Mouse (Mus musculus) embryonic facial prominence, embryonic 12.5 days (tissue): ENCODE results near the gene Esrrg. TPM values are rescaled to one million over a fixed set of nuclear protein-coding genes. Genes with fewer than 3 reads are reported as not detected.
A peak's percentile ranks its signal among the peaks of the same experiment; 100 is the strongest.

ENCODE experiments used
- ATAC-seq: fragments of 200-750 bp; cut with Nextera tagmentation; 2 replicates; pipeline ENCODE4 v1.8.0; 2017; ENCODE audit not compliant: insufficient number of reproducible peaks, insufficient read depth, low FRiP score, low TSS enrichment
- H3K27ac ChIP-seq: fragments of 300-500 bp; sonication (generic); 2 replicates; pipeline ENCODE4 v1.5.1; 2016; ENCODE audit warnings: mild to moderate bottlenecking
- H3K27me3 ChIP-seq: fragments of 300-500 bp; sonication (generic); 2 replicates; pipeline ENCODE4 v1.6.1; 2016; ENCODE audit warnings: mild to moderate bottlenecking, moderate library complexity
- H3K36me3 ChIP-seq: fragments of 300-500 bp; sonication (generic); 2 replicates; pipeline ENCODE4 v1.6.1; 2016; ENCODE audit warnings: mild to moderate bottlenecking
- H3K4me1 ChIP-seq: fragments of 300-500 bp; sonication (generic); 2 replicates; pipeline ENCODE4 v1.6.1; 2016
- H3K4me2 ChIP-seq: fragments of 300-500 bp; sonication (generic); replicated peaks from 2 replicates; pipeline ENCODE4 v1.6.1; 2016; ENCODE audit warnings: mild to moderate bottlenecking, moderate library complexity
- H3K4me3 ChIP-seq: fragments of 300-500 bp; sonication (generic); 2 replicates; pipeline ENCODE4 v1.5.1; 2016; ENCODE audit warnings: mild to moderate bottlenecking
- H3K9ac ChIP-seq: fragments of 300-500 bp; sonication (generic); 2 replicates; pipeline ENCODE4 v1.6.1; 2016; ENCODE audit warnings: mild to moderate bottlenecking, moderate library complexity
- H3K9me3 ChIP-seq: fragments of 300-500 bp; sonication (generic); 2 replicates; pipeline ENCODE4 v1.6.1; 2016; ENCODE audit warnings: mild to moderate bottlenecking, moderate library complexity
- whole genome bisulfite sequencing: fragments of 180-500 bp; shearing (Covaris S2); methylation state at CpG from one replicate; pipeline ENCODE4 v1.1.7; 2016; 5-methylcytosine and 5-hydroxymethylcytosine counted together
- polyA plus RNA-seq: library from polyadenylated mRNA; unstranded; fragments of >200 nt; fragmentation: Nextera tagmentation; extraction: Ambion mirVana; gene quantifications from 2 replicates; pipeline ENCODE4 v1.2.1, GENCODE M21; 2016

The Esrrg gene
- polyA plus RNA-seq, result 1.4 and 2.1 TPM in 2 replicates

DNA sequence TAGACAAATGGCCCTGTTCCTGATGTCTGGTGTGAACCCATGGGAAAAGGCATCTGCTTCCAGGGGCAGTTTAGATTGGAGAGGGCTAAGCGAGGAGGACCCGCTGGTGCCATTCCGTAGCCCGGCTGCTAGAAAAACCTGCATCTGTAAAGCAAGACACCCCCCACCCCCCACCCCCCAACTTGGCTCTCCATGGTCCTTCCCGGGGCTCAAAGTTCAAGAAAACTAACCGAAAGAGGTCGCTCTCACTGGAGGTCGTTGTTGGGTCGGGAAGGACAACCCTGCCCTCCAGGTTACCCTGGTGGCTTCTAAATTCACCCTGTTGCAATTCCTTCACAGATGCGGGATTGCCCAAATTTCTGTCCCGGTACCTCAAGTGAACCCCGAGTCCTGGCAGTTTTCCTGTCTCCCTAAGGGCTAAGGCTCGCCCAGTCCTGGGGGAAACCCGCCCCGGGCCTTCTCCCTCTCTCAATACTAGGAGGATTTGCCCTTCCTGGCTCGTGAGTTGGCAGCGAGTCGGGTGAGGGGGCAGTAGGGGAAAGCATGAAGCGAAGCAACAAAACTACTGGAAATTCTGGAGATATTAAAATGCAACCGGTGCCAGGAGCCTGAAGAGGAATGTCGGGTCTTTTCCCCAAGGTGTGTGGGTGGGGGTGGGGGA lies at the start of gene Esrrg:
Gene Esrrg, plus strand, starts transcription at position 531 of the 661 bp plus-strand sequence.
- H3K4me2 ChIP-seq, result peak within 1 kb of the TSS; percentile 85
- peaks cover 52% of the 10 kb centered on the region; the same call in 1 of the 2 replicates for H3K4me1 ChIP-seq
- no peak for ATAC-seq
- H3K4me3 ChIP-seq, result peak within 1 kb of the TSS; percentile 42
- peak within 1 kb of the TSS; percentile 45; the same call in 1 of the 2 replicates for H3K9ac ChIP-seq
- WGBS, result 2% methylated on average over 21 of the region's 21 CpGs
- no peaks in the 10 kb centered on the region for H3K9me3 ChIP-seq
- H3K27me3 ChIP-seq, result peaks cover 82% of the 10 kb centered on the region
- H3K27ac ChIP-seq, result no peak within 1 kb of the TSS
- H3K36me3 ChIP-seq, result no peaks in the 10 kb centered on the region

- ATAC-seq, result no peak
- no peak overlapping the region for H3K4me2 ChIP-seq
These were observed 24.6 kb upstream of the Esrrg start for GRCm38 (mm10) chr1:187583982-187584381.

DNA sequence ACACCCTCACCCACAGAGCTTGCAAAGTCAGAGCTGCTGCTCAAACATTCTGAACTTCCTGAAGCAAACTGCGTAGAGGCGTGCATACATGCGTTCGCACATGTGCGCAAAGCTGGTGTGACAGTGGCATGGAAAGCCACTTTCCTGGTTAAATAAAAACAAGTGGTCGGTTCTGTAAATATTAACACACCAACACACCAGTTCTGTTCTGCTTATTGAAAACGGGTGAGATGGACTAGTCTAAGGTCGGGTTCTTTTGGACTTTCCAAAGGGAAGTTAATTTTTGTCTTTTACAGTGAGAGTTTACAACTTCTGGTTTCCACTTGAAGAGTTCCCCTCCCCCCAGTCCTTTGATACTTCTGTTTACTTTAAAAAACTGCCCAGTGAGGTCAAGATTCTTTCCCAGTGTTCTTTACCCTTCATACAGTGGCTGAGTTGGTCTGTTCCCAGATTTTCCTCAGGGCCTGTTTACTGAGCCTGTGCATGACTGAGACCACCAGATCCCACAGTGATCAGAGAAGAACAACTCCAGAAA lies 22.0 kb upstream of the Esrrg start:
- ATAC-seq, result no peak
- H3K4me1 ChIP-seq, result no peaks in the 10 kb centered on the region
- H3K27ac ChIP-seq, result no peak overlapping the region
- no peaks in the 10 kb centered on the region for H3K36me3 ChIP-seq
- no peak overlapping the region for H3K9ac ChIP-seq
- H3K27me3 ChIP-seq, result no peaks in the 10 kb centered on the region
- 85% methylated on average over 8 of the region's 8 CpGs for WGBS
- no peak overlapping the region for H3K4me2 ChIP-seq
- no peaks in the 10 kb centered on the region for H3K9me3 ChIP-seq
- H3K4me3 ChIP-seq, result no peak overlapping the region

More at GRCm38 (mm10) chr1:187583982-187584381, 24.6 kb upstream of the Esrrg start:
- Histone ChIP-seq H3K27ac (no peak overlapping the region), H3K9me3 (no peaks in the 10 kb centered on the region), H3K9ac (no peak overlapping the region), H3K27me3 (no peaks in the 10 kb centered on the region), H3K4me3 (no peak overlapping the region), H3K4me1 (no peaks in the 10 kb centered on the region), H3K36me3 (no peaks in the 10 kb centered on the region)

- H3K4me2 ChIP-seq, result no peak overlapping the region
- no peak overlapping the region for H3K4me3 ChIP-seq
- peaks cover 3% of the 10 kb centered on the region; the same call in 1 of the 2 replicates for H3K9me3 ChIP-seq
- H3K9ac ChIP-seq, result no peak overlapping the region
- peaks cover 27% of the 10 kb centered on the region; the same call in 1 of the 2 replicates for H3K4me1 ChIP-seq
- no peak for ATAC-seq
- no peaks in the 10 kb centered on the region for H3K36me3 ChIP-seq
- 41% methylated on average over 2 of the region's 2 CpGs for WGBS
- H3K27me3 ChIP-seq, result peaks cover 57% of the 10 kb centered on the region
- no peak overlapping the region for H3K27ac ChIP-seq
These were observed 5.6 kb upstream of the Esrrg start for GRCm38 (mm10) chr1:187602942-187603341.

DNA sequence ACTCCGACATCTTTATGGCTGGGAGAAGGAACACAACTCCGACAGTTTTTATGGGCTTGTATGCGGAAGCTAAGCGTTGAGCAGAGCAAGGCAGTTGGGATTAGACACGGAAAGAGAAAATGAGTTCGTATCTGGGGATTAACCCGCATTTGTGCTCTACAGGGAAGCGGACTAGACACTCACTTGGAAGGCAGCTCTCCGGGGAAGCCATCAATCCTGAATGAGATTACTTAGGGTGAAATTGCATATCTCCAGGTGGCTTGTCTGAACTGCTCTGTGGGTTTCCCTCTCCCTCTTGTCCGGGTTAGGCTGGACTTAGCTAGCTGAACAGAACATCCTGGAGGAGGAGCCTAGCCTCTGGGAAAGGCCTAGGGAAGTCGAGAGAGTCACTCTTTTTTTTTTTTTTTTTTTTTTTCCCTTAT lies 4.5 kb upstream of the Esrrg start:
- Histone ChIP-seq H3K9me3 (peaks cover 3% of the 10 kb centered on the region; the same call in 1 of the 2 replicates), H3K9ac (no peak overlapping the region), H3K27ac (no peak overlapping the region), H3K4me1 (peaks cover 37% of the 10 kb centered on the region; the same call in 1 of the 2 replicates), H3K4me3 (no peak overlapping the region), H3K4me2 (peak overlapping the region; percentile 8; the same call in 1 of the 2 replicates), H3K27me3 (peaks cover 68% of the 10 kb centered on the region), H3K36me3 (no peaks in the 10 kb centered on the region)
- 3% methylated on average over 11 of the region's 11 CpGs for WGBS
- no peak for ATAC-seq

DNA sequence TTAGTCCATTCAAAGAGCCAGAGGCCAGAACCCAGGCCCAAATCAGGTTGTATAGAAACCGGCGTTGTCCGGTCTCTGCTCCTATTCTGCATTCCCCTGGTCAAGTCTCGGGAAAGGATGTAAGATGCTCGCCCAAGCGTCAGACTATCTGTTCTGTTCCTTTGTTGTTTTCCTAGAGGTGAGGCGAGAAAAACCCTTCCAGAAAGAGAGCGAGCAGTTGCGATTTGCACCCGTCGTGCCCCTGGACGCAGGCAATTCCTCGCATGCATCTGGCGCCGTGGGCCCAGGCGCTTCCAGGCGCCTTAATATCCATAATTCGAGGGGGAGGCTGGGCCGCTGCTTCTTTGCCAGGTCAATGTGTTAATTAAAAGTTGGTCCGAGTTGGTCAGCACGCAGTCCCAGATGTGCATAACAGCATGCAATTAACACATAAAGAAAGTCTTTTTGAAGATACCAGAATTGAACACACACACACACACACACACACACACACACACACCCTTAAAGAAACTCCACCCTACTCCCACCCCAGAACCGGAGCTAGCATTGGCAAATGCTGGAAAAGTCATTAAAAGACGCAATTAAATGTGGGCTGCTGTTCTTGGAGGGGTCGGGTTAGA lies 3.8 kb upstream of the Esrrg start:
- Histone ChIP-seq H3K27ac (no peak overlapping the region), H3K36me3 (no peaks in the 10 kb centered on the region), H3K4me3 (0 out of 2 replicates have a peak overlapping the region, but pooled peaks have one; percentile 18), H3K9ac (no peak overlapping the region), H3K4me1 (peaks cover 44% of the 10 kb centered on the region; the same call in 1 of the 2 replicates), H3K4me2 (peak overlapping the region; percentile 40), H3K9me3 (peaks cover 3% of the 10 kb centered on the region; the same call in 1 of the 2 replicates), H3K27me3 (peaks cover 74% of the 10 kb centered on the region)
- ATAC-seq, result no peak
- 3% methylated on average over 24 of the region's 24 CpGs for WGBS

DNA sequence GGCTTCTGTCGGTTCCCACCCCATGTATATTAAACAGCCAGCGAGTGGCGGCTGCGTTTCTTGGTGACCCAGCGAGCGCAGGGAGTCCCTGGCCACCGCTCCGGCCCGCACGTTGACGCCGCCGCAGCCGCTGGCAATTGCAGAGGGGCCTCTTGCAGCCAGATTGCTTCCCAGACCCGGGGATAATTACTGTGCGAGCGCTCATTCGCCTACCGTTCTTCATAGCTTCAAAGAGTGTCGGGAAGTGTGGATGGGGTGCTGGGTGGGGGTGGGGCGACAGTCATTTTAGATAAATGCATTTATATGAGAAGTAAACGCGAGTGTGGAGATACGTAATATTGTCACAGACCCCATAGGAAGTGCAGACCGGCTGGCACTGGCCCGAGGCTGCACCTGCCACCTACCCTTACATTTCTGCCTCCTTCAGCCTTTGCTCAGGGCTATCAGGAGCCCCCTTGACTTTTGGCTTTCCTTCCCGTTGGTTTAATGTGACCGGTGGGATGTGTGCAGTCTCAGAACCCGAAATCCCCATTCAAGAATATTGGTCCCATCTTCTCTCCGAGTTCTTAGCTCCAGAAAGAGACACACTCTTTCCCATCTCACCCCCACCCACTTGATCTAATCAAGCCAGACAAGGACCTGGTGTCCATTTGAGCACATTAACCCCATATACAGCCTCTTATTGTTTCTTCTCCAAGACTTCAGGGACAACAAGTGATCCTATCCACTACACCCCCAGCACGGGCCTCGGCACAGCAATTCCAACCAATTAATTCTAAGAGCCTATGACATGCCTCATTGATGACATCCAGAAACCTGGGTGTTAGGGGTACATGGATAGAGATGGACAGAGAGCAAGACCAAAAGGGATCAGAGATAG lies 3.0 kb upstream of the Esrrg start:
- H3K9me3 ChIP-seq, result peaks cover 3% of the 10 kb centered on the region; the same call in 1 of the 2 replicates
- peak overlapping the region; percentile 40 for H3K4me2 ChIP-seq
- no peaks in the 10 kb centered on the region for H3K36me3 ChIP-seq
- H3K9ac ChIP-seq, result no peak overlapping the region
- ATAC-seq, result no peak
- H3K27ac ChIP-seq, result no peak overlapping the region
- 2% methylated on average over 32 of the region's 32 CpGs for WGBS
- H3K27me3 ChIP-seq, result peaks cover 83% of the 10 kb centered on the region
- peak overlapping the region; percentile 18; the same call in 1 of the 2 replicates for H3K4me3 ChIP-seq
- peaks cover 49% of the 10 kb centered on the region; the same call in 1 of the 2 replicates for H3K4me1 ChIP-seq

GRCm38 (mm10) chr1:187606271-187607040 lies 2.1 kb upstream of the Esrrg start:
- 2% methylated on average over 23 of the region's 23 CpGs for WGBS
- H3K4me1 ChIP-seq, result peaks cover 49% of the 10 kb centered on the region; the same call in 1 of the 2 replicates

GRCm38 (mm10) chr1:187607065-187608047 lies 1.2 kb upstream of the Esrrg start:
- WGBS, result 1% methylated on average over 47 of the region's 47 CpGs
- H3K27ac ChIP-seq, result no peak overlapping the region
- H3K9ac ChIP-seq, result no peak overlapping the region
- peak overlapping the region; percentile 15; the same call in 1 of the 2 replicates for H3K4me2 ChIP-seq
- no peak for ATAC-seq
- H3K36me3 ChIP-seq, result no peaks in the 10 kb centered on the region
- H3K4me3 ChIP-seq, result no peak overlapping the region
- H3K4me1 ChIP-seq, result peaks cover 52% of the 10 kb centered on the region; the same call in 1 of the 2 replicates
- peaks cover 90% of the 10 kb centered on the region for H3K27me3 ChIP-seq
- no peaks in the 10 kb centered on the region for H3K9me3 ChIP-seq

More at GRCm38 (mm10) chr1:187606271-187607040, 2.1 kb upstream of the Esrrg start:
- ATAC-seq, result no peak
- Histone ChIP-seq H3K36me3 (no peaks in the 10 kb centered on the region), H3K27me3 (peaks cover 91% of the 10 kb centered on the region), H3K4me3 (no peak overlapping the region), H3K4me2 (no peak overlapping the region), H3K9me3 (no peaks in the 10 kb centered on the region), H3K27ac (no peak overlapping the region), H3K9ac (no peak overlapping the region)
